Mouse (Mus musculus): Measurements from ENCODE around the gene 0610010K14Rik. TPM values are rescaled to one million over a fixed set of nuclear protein-coding genes. Genes with fewer than 3 reads are reported as not detected.

The 0610010K14Rik gene
- total RNA-seq, 2 experiments from 2014 or later = 38.6 to 61.4 TPM

DNA sequence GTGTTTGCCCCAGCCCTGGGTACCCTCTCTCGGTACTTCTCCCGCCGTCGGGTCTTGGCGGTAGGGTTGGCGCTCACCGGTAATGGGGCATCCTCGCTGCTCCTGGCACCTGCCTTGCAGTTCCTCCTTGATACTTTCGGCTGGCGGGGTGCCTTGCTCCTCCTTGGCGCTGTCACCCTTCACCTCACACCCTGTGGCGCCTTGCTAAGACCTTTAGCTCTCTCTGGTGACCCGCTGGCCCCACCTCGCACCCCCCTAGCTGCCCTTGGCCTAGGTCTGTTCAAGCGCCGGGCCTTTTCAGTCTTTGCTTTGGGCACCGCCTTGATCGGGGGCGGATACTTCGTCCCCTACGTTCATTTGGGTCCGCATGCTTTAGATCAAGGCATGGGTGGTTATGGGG, 22.4 kb downstream of the 0610010K14Rik start:
- DNase-seq = no peak

DNA sequence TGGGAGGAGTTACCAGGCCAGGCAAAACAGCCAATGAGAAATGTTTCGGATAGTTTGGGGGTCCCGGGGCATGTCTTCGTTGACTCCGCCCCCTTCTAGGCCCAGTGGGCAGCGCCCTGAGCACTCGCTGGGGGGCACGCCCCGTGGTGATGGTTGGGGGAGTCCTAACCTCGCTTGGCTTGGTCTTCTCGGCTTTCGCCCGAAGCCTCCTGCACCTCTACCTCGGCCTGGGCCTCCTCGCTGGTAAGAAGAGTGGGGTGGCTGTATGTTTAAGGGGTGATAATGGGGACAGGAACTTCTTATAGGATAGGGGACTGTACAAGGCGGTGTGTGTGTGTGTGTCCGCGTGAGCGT, 22.9 kb downstream of the 0610010K14Rik start:
- no peak for DNase-seq

DNA sequence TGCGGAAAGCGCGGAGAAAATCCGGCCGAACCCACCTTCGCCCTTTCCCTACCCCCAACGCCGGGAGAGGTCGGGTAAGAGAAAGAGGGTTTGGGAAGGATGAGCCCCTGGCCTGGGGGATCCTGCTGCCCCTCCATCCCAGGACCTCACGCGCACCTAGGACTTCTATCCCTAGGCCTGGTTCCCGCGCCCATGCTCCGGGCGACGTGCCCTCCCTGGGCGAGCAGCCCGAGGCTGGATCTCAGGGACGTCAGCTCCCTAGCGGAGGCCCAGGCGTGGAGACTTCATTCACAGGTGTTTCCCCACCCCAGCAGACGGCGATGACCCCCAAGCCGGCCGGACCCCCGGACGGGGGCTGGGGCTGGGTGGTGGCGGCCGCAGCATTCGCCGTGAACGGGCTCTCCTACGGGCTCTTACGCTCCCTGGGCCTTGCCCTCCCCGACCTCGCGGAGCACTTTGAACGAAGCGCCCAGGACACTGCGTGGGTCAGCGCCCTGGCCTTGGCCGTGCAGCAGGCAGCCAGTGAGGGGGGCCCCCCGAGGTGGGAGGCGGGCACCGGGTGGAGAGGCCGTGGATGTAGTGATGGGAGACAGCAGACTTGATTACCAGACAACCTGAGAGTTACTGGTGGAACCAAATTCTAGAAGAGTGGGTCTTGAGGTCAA, 23.4 kb downstream of the 0610010K14Rik start:
- DNase-seq = peak in 1 of 2 experiments; percentile 46

DNA sequence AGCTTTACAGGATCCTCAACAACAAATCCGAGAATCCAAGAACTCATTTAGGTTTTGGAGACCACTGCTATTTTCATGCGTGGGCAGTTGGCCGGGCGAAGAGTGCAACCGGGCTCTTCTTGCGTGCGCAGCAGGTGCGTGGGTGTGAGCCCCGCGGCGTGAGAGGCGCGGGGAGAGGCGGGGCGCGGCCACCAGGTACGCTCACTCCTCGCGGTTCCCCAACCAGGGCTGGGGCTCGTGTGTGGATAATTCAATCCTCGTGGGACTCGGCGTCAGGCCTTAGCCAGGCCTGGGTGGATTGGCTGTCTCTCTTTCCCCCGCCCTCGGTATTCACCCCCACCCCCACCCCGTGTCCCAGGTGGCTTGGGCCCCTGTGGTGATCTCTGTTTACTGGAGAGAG, 24.0 kb downstream of the 0610010K14Rik start:
- DNase-seq = no peak

DNA sequence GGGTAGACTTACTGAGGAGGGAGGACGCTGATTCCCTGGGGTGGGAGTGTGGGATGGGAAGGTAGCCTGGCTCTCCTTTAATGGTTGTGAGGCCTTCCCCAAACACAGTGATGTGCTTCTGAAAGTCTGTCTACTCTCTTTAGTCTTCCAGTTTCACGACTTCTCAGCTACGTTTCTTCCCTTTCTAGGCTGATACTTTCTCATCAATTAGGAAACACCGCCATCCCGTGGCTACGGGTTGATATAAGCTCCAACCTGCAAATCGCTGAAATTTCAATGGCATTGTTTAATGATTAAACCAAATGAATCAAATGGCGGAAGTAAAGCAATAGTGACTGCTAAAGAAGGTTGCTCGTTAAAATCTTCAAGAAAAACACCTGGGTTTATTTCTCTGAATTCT, 24.8 kb downstream of the 0610010K14Rik start:
- DNase-seq = peak; percentile 72 to 81

DNA sequence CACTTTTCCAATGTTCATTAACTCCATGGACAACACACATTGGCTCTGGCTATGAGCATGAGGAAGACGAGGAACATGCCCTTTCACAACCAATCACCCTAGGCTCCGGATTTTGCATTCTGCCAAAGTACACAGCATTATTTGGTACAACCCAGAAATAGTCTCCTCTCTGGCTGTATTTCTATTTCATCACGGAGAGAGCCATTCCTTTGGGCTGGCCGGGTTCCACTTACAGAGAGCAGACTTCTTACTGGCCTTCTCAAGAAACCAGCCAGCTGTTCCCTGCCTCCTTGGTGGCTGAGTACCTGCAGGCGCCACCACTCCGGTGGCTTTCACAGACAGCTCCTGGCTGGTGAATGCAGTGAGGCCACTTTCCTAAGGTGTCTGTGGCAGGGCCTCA, 25.3 kb downstream of the 0610010K14Rik start, which contains the start of gene Slc16a11:
Gene Slc16a11 (plus strand): TSS at position 330 of the 400 bp plus-strand sequence.
- no peak for DNase-seq

DNA sequence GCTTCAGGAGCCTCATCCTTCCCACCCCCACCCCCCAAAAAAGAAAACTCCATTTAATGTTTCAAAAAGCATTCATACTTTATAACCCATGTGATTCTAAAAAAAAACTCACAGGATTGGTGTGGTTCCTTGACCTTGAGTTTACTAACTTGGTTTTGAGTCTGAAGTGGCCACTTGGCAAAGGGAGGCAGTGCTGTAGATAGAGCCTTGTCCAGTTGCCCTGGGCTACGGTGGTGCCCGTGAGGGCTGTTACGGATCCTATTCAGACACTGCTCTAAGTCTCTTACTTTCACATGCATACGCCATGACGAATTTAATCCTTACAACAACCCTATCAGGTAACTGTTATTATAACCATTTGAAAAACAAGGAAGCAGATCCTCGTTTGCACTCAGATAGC, 25.7 kb downstream of the 0610010K14Rik start:
- no peak for DNase-seq

DNA sequence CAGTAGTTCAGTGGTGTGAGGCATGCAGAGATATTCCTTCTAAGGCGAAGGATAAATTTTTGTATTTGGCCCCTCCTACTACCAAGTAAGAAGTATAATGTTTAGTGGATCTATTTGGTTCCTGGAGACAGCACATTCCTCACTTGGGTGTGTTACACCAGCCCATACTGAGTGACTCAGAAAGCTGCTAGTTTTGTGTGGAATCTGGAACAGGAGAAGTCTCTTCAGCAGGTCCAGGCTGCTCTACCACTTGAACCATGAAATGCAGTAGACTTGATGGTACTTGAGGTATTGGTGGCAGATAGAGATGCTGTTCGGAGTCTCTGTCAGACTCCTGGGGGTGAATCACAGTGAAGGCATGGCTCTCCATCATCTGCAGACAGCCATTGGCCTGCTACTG, 27.0 kb downstream of the 0610010K14Rik start:
- DNase-seq = no peak

DNA sequence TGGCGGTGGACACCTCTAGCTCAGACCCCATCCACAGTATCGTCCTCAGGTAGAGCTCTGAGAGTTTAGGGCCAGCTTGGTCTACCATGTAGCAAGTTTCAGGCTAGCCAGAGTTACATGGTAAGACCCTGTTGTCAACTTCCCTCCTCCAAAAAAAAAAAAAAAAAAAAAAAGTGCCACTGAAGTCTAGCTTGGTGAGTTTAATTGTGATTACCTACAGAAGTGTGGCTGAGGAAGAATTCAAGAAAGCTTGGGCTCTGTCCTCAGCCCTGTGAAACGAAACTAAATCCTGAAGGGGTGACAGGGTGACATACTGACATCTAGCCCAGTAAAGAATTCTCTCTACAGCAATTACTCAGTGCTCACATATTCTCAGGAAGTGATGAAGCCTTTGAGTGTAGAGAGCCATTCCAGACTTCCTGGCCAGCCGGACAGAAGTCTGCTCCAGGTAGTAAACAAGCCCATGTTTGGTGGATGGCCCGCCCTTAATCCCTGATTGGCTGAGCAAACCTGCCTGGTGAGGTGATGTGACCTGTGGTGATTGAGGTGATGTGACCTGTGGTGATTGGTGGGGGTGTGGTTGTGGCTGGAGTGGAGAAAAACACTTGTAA, 28.8 kb downstream of the 0610010K14Rik start:
- no peak for DNase-seq

DNA sequence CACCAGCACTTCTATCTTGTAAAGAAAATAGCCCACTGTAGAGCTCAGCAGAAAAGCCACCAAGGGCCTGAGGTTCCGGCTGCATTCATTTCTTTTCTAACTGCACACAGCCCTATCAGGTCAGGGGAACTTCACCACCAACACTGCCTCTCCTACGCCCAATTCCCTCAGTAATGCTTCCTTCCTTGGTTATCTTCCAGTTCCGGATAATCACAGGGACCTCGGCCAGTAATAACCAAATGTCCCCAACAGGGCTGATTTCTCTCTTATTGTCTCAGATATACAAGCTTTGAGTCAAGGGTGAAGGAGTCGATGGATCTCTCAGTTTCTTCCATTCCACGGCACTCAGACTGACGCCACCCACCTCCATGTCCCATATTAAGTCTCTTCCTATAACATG, 30.4 kb downstream of the 0610010K14Rik start:
- no peak for DNase-seq

DNA sequence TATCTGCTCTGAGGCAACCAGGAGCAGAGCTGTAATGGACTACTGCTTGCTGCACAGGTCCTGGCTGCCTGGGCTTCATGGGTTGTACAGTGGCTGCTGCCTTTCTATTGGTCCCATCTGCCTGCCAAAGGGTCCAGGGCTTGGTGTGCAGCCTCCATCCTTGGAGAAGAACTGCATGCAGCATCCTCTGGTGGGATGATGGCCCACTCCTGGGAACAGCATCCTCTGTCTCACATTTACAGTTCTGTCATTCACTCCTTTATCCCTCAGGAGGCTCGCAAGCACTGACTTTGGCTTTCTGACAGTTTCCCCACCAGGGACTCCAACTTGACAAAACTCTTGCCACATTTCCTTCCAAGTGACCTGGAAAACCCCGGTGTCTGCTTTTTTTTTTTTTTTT, 30.9 kb downstream of the 0610010K14Rik start:
- no peak for DNase-seq

DNA sequence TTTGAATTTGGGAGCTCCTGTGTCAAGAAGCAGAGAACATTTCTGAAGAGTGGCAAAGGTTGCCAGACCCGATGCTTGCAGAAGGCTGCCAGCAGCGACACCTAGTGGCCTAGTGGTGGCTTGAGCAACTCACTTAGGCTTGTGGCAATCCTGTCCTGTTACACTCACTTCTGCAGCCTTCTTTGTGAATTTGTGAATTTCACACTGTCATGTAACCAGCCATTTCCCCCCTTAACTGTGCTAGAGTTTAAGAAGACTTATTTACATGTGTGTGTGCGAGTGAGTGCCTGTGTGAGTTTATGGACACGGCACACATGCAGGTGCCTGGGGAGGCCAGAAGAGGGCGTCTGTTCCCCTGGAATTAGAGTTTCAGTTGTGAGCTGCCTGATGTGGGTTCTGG, 36.0 kb downstream of the 0610010K14Rik start:
- peak; percentile 91 to 92 for DNase-seq

DNA sequence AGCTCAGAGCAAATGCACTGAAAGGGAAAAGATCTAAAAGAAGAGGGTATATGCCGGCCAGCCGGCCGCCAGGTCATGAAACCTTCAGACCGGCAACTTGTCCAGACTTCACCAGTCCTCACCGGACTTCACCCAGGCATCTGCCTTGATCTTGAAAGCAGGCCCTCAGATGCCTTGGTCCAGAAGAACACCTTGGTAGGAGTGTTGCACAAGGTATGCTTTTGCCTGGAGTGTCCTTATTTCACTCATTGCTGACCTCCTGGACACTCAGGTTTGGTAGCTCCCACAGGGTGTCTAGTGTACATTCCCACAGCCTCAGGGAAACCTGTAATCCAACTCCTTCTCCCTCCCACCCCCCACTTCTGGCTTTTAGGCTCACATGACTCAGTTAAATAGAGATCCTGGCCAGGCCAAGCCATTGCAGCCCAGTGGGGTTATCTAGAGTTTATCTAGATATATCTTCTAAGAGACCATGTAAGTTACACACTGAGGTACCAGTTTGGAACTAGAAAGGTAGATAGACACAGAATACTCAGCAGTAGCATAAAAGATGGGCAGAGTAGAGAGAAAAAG, 37.6 kb downstream of the 0610010K14Rik start:
- no peak for DNase-seq

DNA sequence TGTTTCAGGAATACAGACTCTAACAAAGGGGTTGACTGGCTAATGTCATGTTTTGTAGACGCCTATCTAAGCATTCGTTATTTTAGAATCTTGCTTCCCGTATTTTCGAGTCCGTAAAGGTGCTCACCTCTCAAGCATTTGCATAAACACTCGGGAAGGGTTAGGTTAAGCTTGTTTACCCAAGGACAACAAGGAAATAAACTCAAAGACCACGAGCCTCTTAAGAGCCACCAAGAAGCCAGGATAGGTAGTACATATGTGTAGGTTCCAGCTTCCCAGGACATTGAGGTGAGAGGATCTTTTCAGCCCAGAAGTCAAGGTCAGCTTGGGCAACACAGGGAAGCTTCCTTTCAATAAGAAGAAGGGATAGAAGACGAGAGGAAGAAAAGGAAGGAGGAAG, 38.6 kb downstream of the 0610010K14Rik start:
- no peak for DNase-seq

DNA sequence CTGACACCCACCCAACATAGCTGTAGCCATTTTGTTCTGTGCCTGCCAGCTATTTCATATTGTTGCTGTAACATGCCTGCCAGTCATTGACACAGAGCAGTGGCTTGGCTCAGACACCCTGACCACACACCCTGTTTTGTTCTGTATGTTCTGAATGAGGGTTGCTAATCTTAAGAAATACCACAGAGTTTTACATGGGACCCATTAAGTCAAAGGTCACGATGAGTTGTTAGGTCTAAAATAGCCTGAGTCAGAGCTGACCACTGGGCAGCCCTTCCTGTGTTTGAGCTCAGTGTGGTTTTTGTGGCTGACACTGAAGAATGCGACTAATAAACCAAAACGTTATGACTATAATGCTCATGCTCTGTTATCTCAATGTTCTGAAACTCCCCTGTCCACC, 39.4 kb downstream of the 0610010K14Rik start:
- peak in 1 of 2 experiments; percentile 39 for DNase-seq

DNA sequence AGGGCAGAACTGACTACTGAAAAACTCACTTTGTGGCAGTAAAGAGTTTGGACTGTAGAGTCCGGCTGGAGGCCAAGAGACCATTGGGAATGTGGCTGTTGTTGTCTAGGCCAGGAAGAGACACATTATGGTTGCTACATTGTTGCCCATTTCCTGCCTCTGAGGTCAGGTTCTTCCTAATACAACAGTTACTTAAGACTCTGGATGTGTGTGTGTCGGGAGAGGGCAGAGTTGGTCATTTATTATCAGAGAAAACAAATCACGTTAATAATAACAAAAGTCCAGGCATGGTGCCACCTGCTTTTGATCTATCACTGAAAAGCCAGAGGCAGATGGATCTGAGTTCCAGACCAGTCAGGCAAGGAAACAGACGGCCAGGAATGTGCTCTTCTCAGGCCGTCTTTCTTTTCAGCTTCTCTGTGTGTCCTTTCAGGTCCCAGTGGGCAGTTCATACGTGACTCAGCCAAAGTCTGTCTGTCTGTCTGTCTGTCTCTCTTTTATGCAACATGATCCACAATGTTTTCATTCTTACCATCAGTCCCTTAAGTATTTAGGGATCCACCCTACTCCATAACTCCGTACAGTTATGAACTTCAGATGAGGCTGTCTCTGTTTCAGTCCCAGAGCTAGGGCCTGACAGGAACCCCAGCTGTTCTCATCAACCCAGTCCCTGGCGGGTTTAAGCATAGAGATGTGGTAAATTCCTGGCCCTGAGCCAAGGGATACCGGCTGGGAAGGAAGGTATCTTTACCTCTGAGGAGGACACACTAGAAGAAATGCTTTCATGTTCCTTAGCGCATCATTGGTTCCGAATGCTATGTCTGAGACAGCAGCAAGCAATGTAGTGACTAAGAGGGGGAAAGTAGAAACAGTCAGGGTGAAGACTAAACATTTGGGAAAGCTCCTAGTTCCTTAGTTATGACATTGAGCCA, 44.1 kb downstream of the 0610010K14Rik start:
- no peak for DNase-seq

DNA sequence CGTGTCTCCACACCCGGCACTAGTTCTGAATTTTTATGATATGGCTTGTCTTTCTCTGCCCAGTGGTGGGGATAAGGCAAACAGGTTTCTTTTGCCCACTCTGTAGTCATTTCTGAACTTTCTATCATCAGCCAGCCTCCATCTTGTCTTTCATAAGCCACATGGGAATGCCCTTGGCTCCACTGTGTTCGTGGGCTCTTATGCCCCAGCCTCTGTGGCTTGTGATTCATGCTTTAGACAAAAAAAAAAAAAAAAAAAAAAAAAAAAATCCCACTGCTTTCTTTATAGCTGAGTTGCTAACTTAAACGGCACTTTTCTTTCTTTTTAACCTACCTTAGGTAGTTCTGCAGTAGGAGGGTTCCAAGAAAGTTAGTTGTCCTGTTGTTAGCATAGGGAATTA, 45.6 kb downstream of the 0610010K14Rik start:
- no peak for DNase-seq

DNA sequence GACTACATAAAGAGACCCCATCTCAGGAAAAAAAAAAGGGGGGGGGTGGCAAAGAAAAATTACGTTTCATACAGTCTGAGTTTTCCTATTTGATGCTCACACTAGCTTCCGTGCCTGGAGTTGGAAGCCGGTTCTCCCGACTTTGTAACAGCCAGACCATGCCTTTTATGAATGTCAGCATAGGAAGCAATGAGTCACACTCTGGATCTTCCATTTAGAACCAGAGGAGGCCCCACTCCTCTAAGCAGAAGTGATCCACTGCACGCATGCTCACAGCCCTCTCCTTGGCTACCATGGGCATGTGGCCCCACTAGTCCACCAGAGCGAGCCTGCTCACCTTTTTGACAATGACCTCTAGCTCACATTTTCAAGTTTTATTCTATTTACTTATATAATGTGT, 46.5 kb downstream of the 0610010K14Rik start:
- DNase-seq = no peak

DNA sequence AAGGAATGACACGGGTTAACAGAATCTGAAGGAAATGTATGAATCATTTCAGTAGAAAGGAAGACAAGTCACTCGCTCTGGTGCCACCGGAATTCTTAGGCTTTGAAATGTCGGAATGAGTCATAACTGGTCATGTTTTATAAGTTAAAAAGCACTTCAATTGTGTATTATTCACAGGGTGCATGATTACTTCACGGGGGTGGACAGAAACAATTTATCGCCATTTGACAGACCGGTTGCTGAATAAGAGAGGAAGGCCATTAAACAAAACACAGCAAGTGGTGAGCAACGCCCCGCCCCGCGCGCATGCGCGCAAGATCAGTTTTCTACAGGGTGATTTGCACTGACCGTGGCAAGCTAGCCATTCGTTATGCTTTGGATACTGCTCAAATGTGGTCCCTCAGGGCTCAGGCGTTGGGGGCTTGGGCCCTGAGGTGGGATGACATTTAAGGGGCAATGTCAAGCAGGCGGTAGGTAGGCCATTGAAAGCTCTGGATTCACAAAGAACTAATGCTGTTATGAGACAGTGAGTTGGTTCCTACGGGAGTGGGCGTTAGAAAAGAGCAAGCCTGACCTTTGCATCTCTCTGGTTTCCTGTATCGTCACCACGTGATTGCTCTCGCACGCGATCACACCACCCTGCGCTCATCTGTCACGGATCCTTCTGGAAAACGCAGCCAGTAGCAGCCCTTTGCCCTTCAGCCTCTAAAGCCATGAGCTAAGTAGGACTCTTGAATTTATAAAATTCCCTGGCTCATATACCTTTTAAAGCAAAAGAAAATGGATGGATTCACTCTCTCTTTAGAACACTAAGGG, 48.2 kb downstream of the 0610010K14Rik start:
- DNase-seq = peak; percentile 69 to 77

Data from adrenal gland, postnatal 36 days (tissue).